Mouse (Mus musculus) midbrain, embryonic 12.5 days (tissue): Measurements from ENCODE around the gene Fbxl3. TPM values are rescaled to one million over a fixed set of nuclear protein-coding genes. Genes with fewer than 3 reads are reported as not detected.

Source experiments
- polyA plus RNA-seq: library from polyadenylated mRNA; unstranded; fragments of >200 nt; fragmentation: Nextera tagmentation; extraction: Ambion mirVana; gene quantifications from 2 replicates; pipeline ENCODE4 v1.2.1, GENCODE M21; 2016

The Fbxl3 gene
- polyA plus RNA-seq, 1 experiment from 2014 or later = 26.3 TPM

Other genes with a start within 250 kb of the Fbxl3 start
- gene Kctd12, start 116.9 kb downstream of the Fbxl3 start, polyA plus RNA-seq = 8.7 and 12.6 TPM in 2 replicates
- gene Acod1, start 52.6 kb downstream of the Fbxl3 start, polyA plus RNA-seq = not detected in 2 replicates
- gene Cln5, start 29.4 kb downstream of the Fbxl3 start, polyA plus RNA-seq = 20.6 and 21.9 TPM in 2 replicates
- 34.4 and 37.1 TPM in 2 replicates for gene Mycbp2, start 247.2 kb upstream of the Fbxl3 start, polyA plus RNA-seq